Mouse (Mus musculus): Measurements from ENCODE around the gene E130114P18Rik. TPM values are rescaled to one million over a fixed set of nuclear protein-coding genes. Genes with fewer than 3 reads are reported as not detected.

E130114P18Rik gene
- total RNA-seq, 2 experiments from 2014 or later = not detected

DNA sequence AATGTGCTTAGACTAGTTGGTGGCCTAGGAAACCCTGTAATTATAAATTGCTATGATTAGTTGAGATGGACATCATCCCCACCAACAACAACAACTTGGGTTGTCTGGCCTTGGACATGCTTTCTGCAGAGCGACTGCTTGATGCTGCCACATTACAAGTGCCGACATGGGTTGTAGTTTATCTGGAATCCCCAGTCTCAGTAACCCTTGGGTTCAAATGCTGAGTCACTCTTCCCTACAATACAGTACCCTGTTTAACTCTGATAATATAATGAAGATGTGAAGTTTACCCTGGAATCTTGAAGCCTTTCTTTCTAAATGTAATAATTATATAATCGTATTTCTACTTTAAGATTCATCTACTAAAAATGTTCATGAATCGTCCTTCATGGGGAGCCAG, 49.4 kb downstream of the E130114P18Rik start:
- intact Hi-C loops (cut with DNase I) = no loop called here
- TF ChIP-seq CTCF (IDR thresholded peaks at IDR 0.05) = no peak
- no peak overlapping the region for H3K27ac ChIP-seq

DNA sequence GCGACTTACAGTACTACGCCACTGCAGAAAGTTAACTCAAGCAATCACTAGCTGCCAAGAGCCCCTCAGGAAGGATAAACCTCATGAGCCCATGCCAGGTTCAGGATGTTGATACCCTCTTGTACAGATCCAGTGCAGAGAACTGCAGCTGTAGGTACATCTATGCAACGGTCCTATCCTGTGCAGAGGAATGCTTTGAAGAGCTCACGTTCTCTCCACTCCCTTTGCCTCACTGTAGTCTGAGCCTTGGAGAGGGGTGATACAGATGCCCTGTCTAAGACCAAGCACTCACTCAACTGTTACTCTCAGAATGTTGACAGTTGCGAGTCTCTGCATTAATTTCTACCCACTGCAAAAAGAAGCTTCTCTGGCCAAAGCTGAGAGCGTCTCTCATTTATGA, 54.5 kb downstream of the E130114P18Rik start:
- no peak for TF ChIP-seq CTCF (IDR thresholded peaks at IDR 0.05)

More for the DNA sequence above, 49.4 kb downstream of the E130114P18Rik start:
- no peak overlapping the region for H3K4me3 ChIP-seq
- no peak for DNase-seq

DNA sequence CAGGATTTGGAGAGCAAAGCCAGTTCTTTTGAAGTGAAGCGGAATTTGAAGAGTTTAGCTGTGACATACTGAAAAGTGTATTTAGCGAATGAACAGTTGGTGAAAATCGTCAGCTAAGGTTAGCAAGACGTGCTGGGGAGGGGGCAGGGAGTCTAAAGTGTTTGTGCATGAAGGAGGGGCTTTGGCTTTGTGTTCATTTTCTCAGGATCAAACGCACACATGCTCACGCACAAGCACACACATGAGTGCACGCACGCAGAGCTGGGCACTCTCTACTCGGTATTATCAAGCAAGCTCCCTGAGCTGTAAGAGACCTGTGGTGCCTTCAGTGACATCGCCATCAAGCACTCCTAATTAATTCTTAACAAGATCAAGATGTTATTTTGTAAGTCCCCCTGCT, 55.2 kb downstream of the E130114P18Rik start:
- no peak for DNase-seq
- H3K27ac ChIP-seq = no peak overlapping the region
- no peak for TF ChIP-seq CTCF (IDR thresholded peaks at IDR 0.05)
- H3K4me3 ChIP-seq = no peak overlapping the region
- intact Hi-C loops (cut with DNase I) = no loop called here

More for the DNA sequence above, 54.5 kb downstream of the E130114P18Rik start:
- intact Hi-C loops (cut with DNase I) = no loop called here
- Histone ChIP-seq H3K27ac (no peak overlapping the region), H3K4me3 (no peak overlapping the region)
- DNase-seq = no peak

DNA sequence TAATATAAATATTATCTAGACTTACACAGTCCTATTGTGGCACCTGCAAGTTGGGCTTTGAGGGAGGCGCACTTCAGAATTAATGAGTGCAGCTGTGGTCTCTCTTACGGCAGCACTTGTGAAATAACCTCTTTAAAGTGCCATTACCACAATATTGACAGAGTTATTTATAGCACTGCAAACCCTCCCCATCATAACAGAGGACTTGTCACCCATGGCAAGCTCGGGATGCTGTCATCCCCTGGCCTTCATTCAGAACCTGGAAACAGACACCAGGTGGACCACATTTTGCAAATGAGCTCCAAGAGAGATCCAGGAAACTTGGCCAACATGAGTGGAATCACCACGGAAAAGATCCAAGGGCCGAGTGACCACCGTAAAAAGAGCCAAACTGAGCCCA, 63.3 kb downstream of the E130114P18Rik start:
- no peak for TF ChIP-seq CTCF (IDR thresholded peaks at IDR 0.05)
- intact Hi-C loops (cut with DNase I) = no loop called here

DNA sequence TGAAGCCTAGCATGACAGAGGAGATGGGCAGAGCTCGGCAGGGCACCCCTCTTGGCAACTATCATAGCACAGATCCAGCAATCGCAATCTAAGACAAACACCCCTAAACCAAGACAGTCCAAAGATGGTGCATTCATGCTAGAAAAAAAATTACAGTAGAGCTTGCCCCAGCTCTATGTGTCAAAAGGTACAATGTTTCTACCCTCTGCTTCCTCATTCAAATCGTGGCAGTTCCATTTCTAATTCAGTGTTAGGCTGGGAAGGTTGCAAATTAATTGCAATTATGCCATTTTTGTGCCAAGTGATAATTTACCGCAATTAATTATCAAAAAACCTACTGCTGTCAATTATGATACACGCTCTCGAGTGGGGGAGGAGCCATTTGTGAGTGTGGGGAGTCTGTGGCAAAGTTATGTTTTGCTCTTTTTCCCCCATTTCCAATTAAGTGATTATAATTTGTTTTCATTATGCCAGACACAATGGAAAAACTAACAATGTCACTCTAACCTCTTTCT, 63.7 kb downstream of the E130114P18Rik start:
- TF ChIP-seq CTCF (IDR thresholded peaks at IDR 0.05) = no peak
- DNase-seq = no peak
- Histone ChIP-seq H3K4me3 (no peak overlapping the region), H3K27ac (no peak overlapping the region)
- intact Hi-C loops (cut with DNase I) = no loop called here

More for the DNA sequence above, 63.3 kb downstream of the E130114P18Rik start:
- no peak for DNase-seq
- Histone ChIP-seq H3K27ac (no peak overlapping the region), H3K4me3 (no peak overlapping the region)

DNA sequence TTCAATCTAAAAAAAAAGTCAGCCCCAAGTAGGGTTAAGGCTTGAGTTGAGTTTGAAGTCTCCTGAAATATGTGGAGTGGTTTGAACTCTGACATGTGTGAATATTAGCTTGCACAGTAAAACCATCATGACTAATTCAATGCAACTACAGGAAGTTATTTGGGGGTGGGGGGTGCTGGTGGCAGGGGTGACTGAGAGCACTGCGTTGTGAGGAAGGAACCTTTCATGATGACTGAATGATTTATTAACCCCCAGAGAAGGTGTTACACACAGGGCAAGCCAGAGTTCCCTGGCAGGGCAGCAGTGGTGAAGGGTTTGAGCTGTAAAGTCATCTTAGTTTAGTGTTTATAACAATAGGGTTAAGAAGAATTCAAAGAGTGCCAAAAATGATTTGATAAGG, 65.3 kb downstream of the E130114P18Rik start:
- Histone ChIP-seq H3K27ac (no peak overlapping the region), H3K4me3 (no peak overlapping the region)
- no peak for TF ChIP-seq CTCF (IDR thresholded peaks at IDR 0.05)
- DNase-seq = no peak
- intact Hi-C loops (cut with DNase I) = no loop called here

DNA sequence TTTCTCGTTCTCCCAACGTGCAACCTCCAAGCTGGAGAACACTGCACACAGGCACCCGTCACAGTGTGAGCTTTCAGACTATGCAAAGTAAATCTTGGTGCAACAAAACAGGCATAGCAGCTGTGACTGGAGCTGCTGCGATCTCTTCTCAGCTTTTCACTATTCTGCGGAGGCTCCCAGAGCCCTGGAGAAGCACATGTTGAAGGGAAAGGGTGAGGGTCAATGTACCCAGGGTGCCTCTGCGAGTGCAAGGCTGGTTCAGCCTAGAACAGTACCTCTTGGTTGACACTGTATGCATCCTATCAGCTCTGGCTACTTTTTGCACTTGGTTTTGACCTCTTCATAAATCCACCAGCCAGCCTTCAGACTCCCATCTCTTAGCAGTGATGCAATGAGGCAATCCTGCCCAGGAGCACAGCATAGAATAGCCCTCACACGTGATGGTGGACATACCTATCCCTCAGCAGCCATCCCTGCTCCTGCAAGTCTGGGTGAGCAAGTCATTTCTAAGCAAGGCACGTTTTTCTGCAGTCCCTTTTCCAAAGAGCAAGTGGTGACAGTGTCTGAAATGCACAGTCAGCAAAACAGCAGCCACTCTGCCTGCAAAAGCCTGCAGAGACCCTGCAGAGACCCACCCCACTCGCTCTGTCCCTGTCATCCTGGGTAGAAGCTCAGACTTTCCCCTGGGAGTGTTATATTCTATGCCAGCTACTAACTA, 67.7 kb downstream of the E130114P18Rik start:
- intact Hi-C loops (cut with DNase I) = no loop called here
- TF ChIP-seq CTCF (IDR thresholded peaks at IDR 0.05) = no peak
- Histone ChIP-seq H3K4me3 (no peak overlapping the region), H3K27ac (no peak overlapping the region)
- DNase-seq = no peak

DNA sequence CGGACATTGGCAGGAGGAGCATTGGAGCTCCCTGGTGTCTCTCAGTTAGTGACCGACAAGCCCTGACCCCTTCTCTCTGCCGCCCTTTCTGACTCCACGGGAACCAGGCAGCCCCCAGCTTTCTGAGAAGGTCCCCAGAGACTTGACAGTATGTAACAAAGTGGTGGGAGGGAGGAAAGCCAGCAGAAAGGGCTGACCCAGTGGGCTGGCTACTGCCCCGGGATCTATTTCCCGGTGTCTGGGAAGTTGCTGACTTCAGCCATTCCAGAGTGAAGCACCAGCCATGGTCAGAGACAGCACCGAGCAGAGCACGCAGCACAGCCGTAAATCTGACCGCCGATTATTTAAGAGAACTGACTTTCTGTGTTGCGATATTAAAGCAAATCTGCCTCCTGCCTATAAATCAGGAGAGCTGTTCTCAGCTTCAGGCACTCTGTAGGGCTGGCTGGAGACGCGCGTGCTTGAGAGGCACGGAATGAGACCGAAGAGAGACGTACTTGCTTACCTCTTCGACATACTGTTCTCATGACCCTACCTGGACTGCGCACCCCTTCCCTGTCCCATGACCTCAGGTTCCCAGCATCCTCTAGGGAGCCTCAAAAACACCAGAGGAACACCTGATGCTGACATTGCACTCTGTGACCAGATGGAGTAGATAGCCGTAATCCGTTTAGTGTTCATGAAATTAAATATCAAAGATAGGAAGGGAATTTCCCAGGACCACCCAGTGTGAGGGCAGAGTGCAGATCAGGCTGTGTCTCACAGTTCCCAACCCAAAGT, 70.3 kb downstream of the E130114P18Rik start:
- intact Hi-C loops (cut with DNase I) = no loop called here
- Histone ChIP-seq H3K4me3 (peak overlapping the region; percentile 25), H3K27ac (no peak overlapping the region)
- TF ChIP-seq CTCF (IDR thresholded peaks at IDR 0.05) = no peak
- peak; percentile 26 for DNase-seq

DNA sequence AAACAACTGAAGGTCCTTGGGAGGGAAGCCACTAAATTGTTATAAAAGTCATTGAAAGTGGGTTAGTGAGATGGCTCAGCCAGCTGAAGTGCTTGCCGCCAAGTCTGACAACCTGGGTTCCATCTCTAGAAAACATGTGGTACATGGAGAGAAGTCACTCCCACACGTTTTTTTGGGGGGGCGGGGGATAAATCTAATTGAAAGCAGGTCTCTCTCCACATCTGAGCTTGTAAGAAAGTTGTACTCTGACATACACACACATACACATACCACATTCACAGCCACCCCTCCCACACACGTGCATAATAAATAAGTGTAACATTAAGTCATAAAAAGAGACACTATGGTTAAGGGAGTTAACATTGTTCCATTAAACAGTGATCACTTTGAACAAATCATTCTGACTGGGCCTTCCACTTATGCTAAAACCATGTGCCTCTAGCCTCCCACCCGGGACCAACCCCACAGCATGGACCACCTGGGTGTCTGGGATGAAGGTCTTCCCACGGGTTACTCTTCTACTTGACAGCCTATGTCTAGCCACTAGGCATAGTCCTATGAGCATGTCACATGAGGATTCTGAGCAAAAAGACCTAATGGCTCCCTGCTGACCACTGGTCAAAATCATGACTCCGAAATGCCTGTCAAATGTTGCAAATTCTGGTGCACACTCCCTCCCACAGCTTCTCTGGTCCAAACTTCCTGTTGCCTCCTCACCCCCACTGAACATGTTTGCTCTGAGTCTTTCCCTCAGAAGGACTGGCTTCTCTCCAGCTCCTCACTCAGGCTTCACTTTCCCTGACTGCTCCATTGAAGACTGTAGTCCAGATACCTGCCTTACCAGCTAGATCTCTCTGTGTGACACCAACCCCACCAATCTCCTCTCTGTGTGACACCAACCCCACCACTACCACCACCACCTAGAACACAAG, 80.9 kb downstream of the E130114P18Rik start:
- intact Hi-C loops (cut with DNase I) = no loop called here
- no peak for TF ChIP-seq CTCF (IDR thresholded peaks at IDR 0.05)
- H3K27ac ChIP-seq = no peak overlapping the region
- no peak overlapping the region for H3K4me3 ChIP-seq
- DNase-seq = no peak

DNA sequence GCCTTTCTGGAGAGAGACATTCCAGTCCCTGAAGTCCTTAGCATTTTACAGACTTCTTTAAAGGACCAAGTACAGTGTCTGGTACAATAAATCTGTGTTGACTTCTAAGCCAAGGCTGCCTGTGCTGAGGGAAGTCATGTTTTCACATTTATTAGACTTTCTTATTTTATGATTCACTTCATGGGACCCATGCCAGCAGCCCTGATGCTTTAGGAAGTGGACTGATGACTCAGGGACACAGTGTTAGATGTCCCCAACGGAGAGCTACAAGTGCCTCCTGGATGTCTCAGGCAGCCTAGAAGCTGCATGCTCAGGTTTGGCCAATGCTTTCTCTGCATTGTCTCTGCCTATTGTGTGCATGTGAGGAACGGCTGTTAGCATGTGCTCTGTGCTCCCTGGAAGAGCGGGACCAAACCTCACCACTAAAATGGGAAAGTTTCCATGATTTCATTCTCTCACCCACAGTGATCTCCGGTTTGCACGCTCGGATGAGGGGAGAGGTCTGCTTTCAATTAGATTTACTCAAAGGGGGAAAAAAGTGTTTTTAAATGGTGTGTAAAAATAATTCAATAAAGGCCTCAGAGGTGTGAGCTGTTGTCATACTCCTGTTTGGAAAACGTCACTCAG, 82.4 kb downstream of the E130114P18Rik start:
- H3K27ac ChIP-seq = no peak overlapping the region
- intact Hi-C loops (cut with DNase I) = no loop called here
- no peak for TF ChIP-seq CTCF (IDR thresholded peaks at IDR 0.05)
- no peak overlapping the region for H3K4me3 ChIP-seq
- DNase-seq = peak; percentile 48

DNA sequence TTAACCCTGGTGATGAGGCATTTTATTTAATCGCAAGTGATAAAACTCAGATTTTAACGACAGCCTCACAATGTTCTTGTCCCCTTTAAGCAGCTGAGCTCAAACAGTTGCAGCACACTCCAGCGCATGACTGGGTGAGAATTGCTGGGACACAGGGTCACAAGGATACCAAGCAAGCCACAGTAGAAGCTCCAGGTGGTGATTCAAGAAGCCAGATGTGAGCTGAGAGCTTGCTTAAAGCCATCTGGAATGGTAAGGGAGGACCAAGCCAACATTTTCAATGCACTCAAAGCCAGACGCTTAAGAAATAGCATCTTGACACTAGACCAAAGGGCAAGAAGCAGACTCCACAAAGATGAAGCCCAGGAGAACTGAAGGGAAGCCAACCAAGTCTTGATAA, 83.9 kb downstream of the E130114P18Rik start:
- intact Hi-C loops (cut with DNase I) = no loop called here
- peak; percentile 48 for DNase-seq
- Histone ChIP-seq H3K4me3 (no peak overlapping the region), H3K27ac (no peak overlapping the region)
- TF ChIP-seq CTCF (IDR thresholded peaks at IDR 0.05) = no peak

DNA sequence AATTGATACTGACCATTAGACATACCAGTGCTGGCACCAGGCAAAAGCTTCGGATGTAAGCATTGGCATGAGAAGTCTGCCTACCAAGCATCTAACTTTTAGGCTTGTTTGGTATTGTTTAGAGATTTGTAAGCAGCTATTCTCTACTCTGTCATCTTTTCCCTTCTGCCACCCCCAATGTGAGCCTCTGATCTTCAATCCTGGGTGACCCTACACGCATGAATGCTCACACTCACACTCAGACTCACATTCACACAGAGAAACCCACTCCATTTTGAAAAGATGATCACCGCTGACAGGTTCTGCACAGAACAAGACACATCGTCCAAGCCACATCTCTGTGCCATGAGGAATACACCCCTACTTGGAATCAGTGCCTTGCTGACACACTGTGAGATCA, 84.8 kb downstream of the E130114P18Rik start:
- no peak overlapping the region for H3K4me3 ChIP-seq
- intact Hi-C loops (cut with DNase I) = no loop called here
- no peak for TF ChIP-seq CTCF (IDR thresholded peaks at IDR 0.05)
- no peak overlapping the region for H3K27ac ChIP-seq
- DNase-seq = no peak
